Mouse (Mus musculus) neural tube, embryonic 13.5 days (tissue): ENCODE measurements around the gene Homer1. TPM values are rescaled to one million over a fixed set of nuclear protein-coding genes. Genes with fewer than 3 reads are reported as not detected.

Experiments used
- ATAC-seq: fragments of 200-750 bp; cut with Nextera tagmentation; 2 replicates; pipeline ENCODE4 v1.8.0; 2017; ENCODE audit warnings: low read depth, mild to moderate bottlenecking, moderate TSS enrichment, moderate library complexity
- H3K27ac ChIP-seq: fragments of 300-500 bp; sonication (generic); replicated peaks from 2 replicates; pipeline ENCODE4 v1.5.1; 2015; ENCODE audit warnings: moderate library complexity, mild to moderate bottlenecking, inconsistent platforms
- H3K27me3 ChIP-seq: fragments of 300-500 bp; sonication (generic); 2 replicates; pipeline ENCODE4 v1.6.1; 2015; ENCODE audit warnings: mild to moderate bottlenecking, inconsistent platforms
- H3K36me3 ChIP-seq: fragments of 300-500 bp; sonication (generic); 2 replicates; pipeline ENCODE4 v1.6.1; 2015; ENCODE audit warnings: mild to moderate bottlenecking, inconsistent platforms
- H3K4me1 ChIP-seq: fragments of 300-500 bp; sonication (generic); replicated peaks from 2 replicates; pipeline ENCODE4 v1.6.1; 2015; ENCODE audit warnings: inconsistent platforms
- H3K4me2 ChIP-seq: fragments of 300-500 bp; sonication (generic); 2 replicates; pipeline ENCODE4 v1.6.1; 2015; ENCODE audit warnings: inconsistent platforms, mild to moderate bottlenecking, moderate library complexity
- H3K4me3 ChIP-seq: fragments of 300-500 bp; sonication (generic); 2 replicates; pipeline ENCODE4 v1.5.1; 2015; ENCODE audit warnings: mild to moderate bottlenecking, inconsistent platforms
- H3K9ac ChIP-seq: fragments of 300-500 bp; sonication (generic); 2 replicates; pipeline ENCODE4 v1.6.1; 2015; ENCODE audit warnings: moderate library complexity, mild to moderate bottlenecking, inconsistent platforms
- H3K9me3 ChIP-seq: fragments of 300-500 bp; sonication (generic); 2 replicates; pipeline ENCODE4 v1.6.1; 2016; ENCODE audit warnings: inconsistent platforms
- WGBS: fragments of 180-500 bp; shearing (Covaris S2); methylation state at CpG from one replicate; pipeline ENCODE4 v1.1.7; 2015; 5-methylcytosine and 5-hydroxymethylcytosine counted together
- polyA plus RNA-seq: library from polyadenylated mRNA; unstranded; fragments of >200 nt; fragmentation: Nextera tagmentation; extraction: Ambion mirVana; gene quantifications from 2 replicates; pipeline ENCODE4 v1.2.1, GENCODE M21; 2015

Homer1 gene
- polyA plus RNA-seq, 1 experiment from 2014 or later: 12.2 TPM

DNA sequence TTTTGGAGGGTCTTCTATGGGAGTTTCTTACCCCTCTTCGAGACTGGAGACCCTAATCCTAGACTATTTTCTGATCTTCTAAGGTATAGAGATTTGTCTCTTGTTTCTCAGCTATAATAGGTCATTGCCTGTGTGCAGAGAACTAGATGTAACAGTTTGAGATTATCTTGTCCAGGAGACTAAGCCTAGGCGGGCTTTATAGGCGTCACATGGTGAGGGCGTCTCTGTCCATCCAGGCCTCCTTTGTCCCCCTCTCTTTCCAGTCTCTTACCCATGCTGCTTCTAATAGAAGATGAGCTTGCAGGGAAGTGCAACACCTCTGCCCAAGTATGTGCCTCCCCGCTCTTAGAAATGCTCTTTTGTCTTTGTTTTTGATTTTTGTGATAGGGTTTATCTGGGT lies 83.7 kb downstream of the Homer1 start:
- H3K4me3 ChIP-seq: no peak overlapping the region
- no peaks in the 10 kb centered on the region for H3K4me1 ChIP-seq
- ATAC-seq: no peak
- no peaks in the 10 kb centered on the region for H3K36me3 ChIP-seq
- no peak overlapping the region for H3K27ac ChIP-seq
- no peak overlapping the region for H3K4me2 ChIP-seq
- H3K9ac ChIP-seq: no peak overlapping the region
- no peaks in the 10 kb centered on the region for H3K27me3 ChIP-seq
- no peaks in the 10 kb centered on the region for H3K9me3 ChIP-seq
- WGBS: 91% methylated on average over 5 of the region's 5 CpGs

DNA sequence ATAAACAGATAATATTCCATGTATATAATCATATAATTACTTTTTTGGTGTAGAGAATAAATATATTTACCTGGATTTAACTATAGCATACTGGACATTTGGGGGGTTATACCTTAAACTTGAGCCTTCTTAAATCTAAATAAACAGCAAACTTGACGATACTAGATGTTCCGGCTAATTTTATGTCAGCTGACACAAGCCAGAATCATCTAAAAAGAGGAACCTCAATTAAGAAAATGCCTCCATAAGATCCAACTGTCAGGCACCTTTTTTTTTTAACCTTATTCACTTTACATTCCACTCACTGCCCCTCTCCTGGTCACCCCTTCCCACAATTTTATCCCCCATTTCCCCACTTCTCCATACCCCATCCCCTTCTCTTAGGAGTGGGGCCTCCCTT lies 84.2 kb downstream of the Homer1 start:
- H3K4me2 ChIP-seq: no peak overlapping the region
- no peak overlapping the region for H3K9ac ChIP-seq
- H3K9me3 ChIP-seq: no peaks in the 10 kb centered on the region
- H3K27me3 ChIP-seq: no peaks in the 10 kb centered on the region
- H3K36me3 ChIP-seq: no peaks in the 10 kb centered on the region
- no peaks in the 10 kb centered on the region for H3K4me1 ChIP-seq
- H3K4me3 ChIP-seq: no peak overlapping the region
- WGBS: 91% methylated on average over 2 of the region's 2 CpGs
- no peak overlapping the region for H3K27ac ChIP-seq
- no peak for ATAC-seq

DNA sequence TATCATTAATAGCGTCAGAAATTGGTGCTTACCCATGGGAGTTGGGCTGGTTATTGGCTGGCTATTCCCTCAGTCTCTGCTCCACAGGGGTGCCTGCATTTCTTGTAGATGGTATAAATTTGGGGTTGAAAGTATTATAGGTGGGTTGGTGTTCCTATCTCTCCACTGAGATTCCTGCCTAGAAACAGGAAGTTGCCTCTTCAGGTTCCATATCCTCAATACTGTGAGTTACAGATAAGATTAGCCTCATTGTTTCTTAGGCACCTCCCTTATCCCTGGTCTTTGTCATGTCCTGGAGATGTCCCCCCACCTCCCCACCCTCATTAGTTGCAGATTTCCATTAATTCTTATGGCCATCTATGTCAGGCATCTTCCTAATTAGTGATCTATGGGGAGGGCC lies 85.0 kb downstream of the Homer1 start:
- WGBS: 86% methylated on average over 1 of the region's 1 CpGs

DNA sequence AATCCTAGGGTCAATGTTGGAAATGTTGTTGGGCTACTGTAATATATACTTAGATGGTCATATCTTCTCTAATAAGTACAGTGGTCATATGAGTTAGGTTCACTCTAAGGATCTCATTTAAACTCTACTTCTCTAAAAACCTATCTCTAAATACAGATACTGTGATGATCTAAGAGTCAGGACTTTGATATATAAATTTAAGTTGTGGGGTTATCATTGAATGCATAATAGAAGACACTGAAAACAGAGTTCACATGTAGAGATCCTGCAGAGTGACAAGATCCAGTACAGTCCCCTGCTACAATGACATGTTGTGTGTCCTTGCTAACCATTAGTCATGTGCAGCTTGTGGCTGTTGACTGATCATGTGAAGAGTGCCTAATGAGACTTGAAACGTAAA lies 85.7 kb downstream of the Homer1 start:
- ATAC-seq: no peak

More for the DNA sequence above, 85.0 kb downstream of the Homer1 start:
- ATAC-seq: no peak
- Histone ChIP-seq H3K9me3 (no peaks in the 10 kb centered on the region), H3K9ac (no peak overlapping the region), H3K36me3 (no peaks in the 10 kb centered on the region), H3K27ac (no peak overlapping the region), H3K27me3 (no peaks in the 10 kb centered on the region), H3K4me1 (no peaks in the 10 kb centered on the region), H3K4me2 (no peak overlapping the region), H3K4me3 (no peak overlapping the region)

DNA sequence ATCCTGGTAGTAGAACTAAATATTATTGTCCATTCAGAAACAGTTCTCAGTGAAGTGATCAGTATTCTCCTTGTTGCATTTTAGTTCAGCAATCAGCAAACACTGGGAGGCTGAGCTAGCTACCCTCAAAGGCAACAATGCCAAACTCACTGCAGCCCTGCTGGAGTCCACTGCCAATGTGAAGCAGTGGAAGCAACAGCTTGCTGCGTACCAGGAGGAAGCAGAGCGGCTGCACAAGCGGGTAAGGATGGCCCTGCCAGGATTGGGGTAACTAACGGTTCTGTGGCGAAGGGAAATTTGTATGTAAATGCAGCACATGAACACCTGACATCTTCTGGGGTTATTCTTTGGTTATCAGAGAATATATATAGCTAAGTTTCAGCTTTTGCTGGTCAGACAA lies 88.0 kb downstream of the Homer1 start:
- WGBS: 70% methylated on average over 5 of the region's 5 CpGs
- no peak for ATAC-seq
- Histone ChIP-seq H3K4me1 (no peaks in the 10 kb centered on the region), H3K9me3 (no peaks in the 10 kb centered on the region), H3K36me3 (peaks cover 6% of the 10 kb centered on the region), H3K4me3 (no peak overlapping the region), H3K27ac (no peak overlapping the region), H3K9ac (no peak overlapping the region), H3K4me2 (no peak overlapping the region), H3K27me3 (no peaks in the 10 kb centered on the region)

More for the DNA sequence above, 85.7 kb downstream of the Homer1 start:
- H3K4me2 ChIP-seq: no peak overlapping the region
- no peaks in the 10 kb centered on the region for H3K36me3 ChIP-seq
- H3K4me3 ChIP-seq: no peak overlapping the region
- H3K27me3 ChIP-seq: no peaks in the 10 kb centered on the region
- WGBS: 65% methylated on average over 1 of the region's 1 CpGs
- no peaks in the 10 kb centered on the region for H3K4me1 ChIP-seq
- H3K27ac ChIP-seq: no peak overlapping the region
- no peak overlapping the region for H3K9ac ChIP-seq
- no peaks in the 10 kb centered on the region for H3K9me3 ChIP-seq

DNA sequence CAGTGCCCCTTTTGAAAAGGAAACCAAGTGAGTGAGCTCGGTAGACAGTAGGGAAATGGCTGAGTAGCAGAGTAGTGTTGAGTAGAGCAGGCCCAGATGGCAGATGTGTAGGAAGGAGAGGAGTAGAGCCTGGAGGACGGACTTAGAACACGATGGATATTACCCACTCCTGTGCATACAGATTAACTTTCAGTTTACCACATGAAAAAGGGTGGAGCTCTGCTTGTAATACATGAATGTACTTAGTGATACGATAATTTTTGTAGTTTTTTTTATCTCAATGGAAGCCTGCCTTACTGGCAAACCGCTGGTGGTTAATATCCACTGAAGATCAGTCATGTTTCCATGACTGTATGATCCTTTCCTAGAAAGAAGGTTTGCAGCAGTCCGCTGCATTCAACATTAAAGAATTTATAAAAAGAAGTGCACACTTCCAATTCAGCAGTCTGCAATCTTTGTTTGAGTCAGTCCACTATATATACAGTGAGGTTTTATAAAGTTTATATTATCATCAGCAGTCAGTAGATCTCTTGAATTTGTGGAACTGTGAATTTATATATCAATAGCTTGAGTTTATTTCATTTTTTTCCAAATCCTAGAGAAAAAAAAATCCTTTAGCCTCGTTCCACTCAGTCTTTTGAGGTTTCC lies 89.3 kb downstream of the Homer1 start:
- H3K4me1 ChIP-seq: no peaks in the 10 kb centered on the region
- H3K4me3 ChIP-seq: no peak overlapping the region
- H3K9me3 ChIP-seq: no peaks in the 10 kb centered on the region
- H3K4me2 ChIP-seq: no peak overlapping the region
- ATAC-seq: no peak
- H3K27ac ChIP-seq: no peak overlapping the region
- H3K27me3 ChIP-seq: no peaks in the 10 kb centered on the region
- H3K9ac ChIP-seq: no peak overlapping the region
- 79% methylated on average over 7 of the region's 7 CpGs for WGBS
- peaks cover 12% of the 10 kb centered on the region for H3K36me3 ChIP-seq

DNA sequence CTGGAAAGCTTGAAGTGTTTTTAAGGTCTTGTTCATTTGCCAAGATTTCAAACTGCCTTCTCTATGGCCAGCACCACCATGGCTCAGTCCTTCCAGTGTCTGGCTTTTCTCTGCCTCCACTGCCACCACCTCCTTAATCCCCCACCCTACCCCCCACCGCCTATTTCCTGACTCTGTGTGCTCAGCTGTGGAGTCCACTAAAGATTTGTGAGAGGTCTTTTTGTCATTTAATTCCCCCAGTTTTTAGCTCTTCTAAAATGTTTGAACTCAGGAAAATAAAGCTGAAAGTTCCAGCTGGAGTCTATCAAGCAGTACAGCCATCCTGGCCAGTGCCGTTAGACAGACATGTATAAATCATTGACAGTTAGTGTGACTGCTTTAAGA lies 89.8 kb downstream of the Homer1 start:
- Histone ChIP-seq H3K4me3 (no peak overlapping the region), H3K4me2 (no peak overlapping the region), H3K9ac (no peak overlapping the region), H3K27ac (no peak overlapping the region), H3K36me3 (peaks cover 17% of the 10 kb centered on the region), H3K4me1 (no peaks in the 10 kb centered on the region), H3K27me3 (no peaks in the 10 kb centered on the region), H3K9me3 (no peaks in the 10 kb centered on the region)
- 51% methylated on average over 2 of the region's 2 CpGs for WGBS
- ATAC-seq: no peak

DNA sequence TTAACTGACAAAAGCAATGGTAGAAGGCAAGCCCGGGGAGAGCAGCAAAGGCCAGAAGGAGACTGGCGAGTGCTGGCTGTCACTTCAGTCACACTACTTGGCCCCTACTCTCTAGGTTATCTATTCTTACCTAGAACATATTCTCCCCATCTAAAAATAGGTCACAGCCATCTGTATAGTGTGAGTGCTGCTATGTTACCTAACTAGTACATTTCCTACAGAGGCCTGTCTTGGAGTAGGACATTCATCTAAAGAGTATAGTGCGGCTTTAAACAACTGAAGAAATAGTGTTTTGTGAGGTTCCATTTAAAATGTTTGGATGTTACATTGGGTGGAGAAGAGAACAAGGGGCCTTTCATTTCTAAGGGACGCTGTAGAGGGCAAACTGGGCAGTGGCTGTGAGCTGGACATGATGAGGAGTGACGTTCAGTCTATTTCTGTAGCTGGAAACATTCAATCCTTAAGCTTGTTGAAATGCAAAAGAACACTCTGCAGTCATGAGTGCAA lies 100.3 kb downstream of the Homer1 start:
- Histone ChIP-seq H3K36me3 (peaks cover 52% of the 10 kb centered on the region), H3K9ac (no peak overlapping the region), H3K27me3 (no peaks in the 10 kb centered on the region), H3K9me3 (no peaks in the 10 kb centered on the region), H3K27ac (no peak overlapping the region), H3K4me3 (no peak overlapping the region), H3K4me1 (no peaks in the 10 kb centered on the region), H3K4me2 (no peak overlapping the region)
- no peak for ATAC-seq
- WGBS: 82% methylated on average over 5 of the region's 5 CpGs

DNA sequence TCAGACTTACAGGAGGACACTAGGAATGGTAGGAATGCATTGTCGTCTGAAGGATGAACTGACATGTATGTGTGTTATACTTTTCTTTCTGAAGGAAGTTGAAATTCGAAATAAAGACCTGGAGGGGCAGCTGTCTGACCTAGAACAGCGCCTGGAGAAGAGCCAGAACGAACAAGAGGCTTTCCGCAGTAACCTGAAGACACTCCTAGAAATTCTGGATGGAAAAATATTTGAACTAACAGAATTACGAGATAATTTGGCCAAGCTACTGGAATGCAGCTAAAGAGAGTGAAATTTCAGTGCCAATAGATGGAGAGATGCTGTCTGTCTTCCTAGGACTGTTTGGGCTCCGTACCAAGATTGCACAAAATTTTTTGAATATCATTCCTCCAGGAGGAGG lies 102.5 kb downstream of the Homer1 start:
- ATAC-seq: no peak
- H3K27ac ChIP-seq: no peak overlapping the region
- no peaks in the 10 kb centered on the region for H3K4me1 ChIP-seq
- H3K4me3 ChIP-seq: no peak overlapping the region
- WGBS: 95% methylated on average over 7 of the region's 7 CpGs
- H3K9ac ChIP-seq: no peak overlapping the region
- H3K36me3 ChIP-seq: peaks cover 48% of the 10 kb centered on the region
- H3K4me2 ChIP-seq: no peak overlapping the region
- H3K27me3 ChIP-seq: no peaks in the 10 kb centered on the region
- no peaks in the 10 kb centered on the region for H3K9me3 ChIP-seq

DNA sequence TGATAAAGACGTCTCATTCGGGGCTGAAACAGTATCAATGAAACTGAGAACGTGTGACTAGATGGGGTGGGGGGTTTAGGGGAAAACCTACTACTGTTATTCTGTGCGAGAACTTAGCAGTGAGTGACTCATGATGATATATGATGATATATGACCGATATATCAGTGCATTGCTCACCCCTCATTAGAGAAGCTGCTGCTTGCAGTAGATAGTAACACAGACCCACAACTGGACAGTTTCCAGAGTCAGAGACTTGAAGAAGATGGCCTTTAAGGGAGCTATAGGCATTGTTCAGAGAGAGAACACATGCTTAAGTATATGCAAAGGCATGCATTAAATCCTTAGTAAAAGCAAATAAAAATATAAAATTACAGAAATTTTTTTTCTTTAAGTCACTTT lies 107.4 kb downstream of the Homer1 start:
- ATAC-seq: no peak
- Histone ChIP-seq H3K4me3 (no peak overlapping the region), H3K9me3 (no peaks in the 10 kb centered on the region), H3K27ac (no peak overlapping the region), H3K27me3 (no peaks in the 10 kb centered on the region), H3K9ac (no peak overlapping the region), H3K36me3 (peaks cover 30% of the 10 kb centered on the region), H3K4me2 (no peak overlapping the region), H3K4me1 (no peaks in the 10 kb centered on the region)
- WGBS: 95% methylated on average over 5 of the region's 5 CpGs

DNA sequence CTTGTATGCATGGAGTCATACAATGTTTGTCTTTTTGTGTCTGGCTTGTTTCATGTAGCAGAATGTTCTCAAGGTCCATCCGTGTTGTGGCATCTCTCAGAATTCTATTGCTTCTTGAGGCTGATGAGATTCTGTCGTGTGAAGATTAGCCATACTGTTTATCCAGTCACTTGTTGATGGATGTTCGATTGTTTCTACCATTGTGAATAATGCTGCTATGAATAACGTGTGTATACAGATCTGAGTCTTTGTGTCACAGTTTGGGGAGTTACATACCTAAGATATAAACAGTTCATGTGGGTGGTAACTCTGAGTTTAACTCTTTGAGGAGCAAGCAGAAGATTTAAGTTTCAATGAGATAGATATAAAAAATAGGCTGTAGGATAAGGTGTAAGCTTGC lies 110.9 kb downstream of the Homer1 start:
- H3K4me3 ChIP-seq: no peak overlapping the region
- H3K27me3 ChIP-seq: no peaks in the 10 kb centered on the region
- WGBS: 88% methylated on average over 4 of the region's 4 CpGs
- ATAC-seq: no peak
- H3K27ac ChIP-seq: no peak overlapping the region
- H3K9ac ChIP-seq: no peak overlapping the region
- H3K4me1 ChIP-seq: no peaks in the 10 kb centered on the region
- no peaks in the 10 kb centered on the region for H3K9me3 ChIP-seq
- peaks cover 21% of the 10 kb centered on the region for H3K36me3 ChIP-seq
- H3K4me2 ChIP-seq: no peak overlapping the region

DNA sequence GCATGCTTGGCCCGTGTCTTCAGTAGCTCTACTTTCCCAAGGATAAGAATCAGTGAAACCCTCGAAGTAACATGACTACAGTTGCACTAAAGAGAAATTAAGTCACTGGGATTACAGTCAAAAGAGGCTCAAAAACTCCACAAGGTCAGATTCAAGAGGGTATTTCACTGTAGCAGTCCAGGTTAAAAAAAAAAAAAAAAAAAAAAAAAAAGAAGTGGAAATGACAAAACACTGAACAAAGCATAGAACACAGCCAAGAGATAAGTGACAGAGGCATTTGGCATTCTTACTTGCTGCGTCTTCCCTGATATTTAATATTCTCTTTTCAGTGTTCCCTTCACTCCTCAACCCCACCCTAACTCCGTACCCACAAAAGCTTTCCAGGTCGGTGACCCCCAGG lies 115.6 kb downstream of the Homer1 start:
- no peak overlapping the region for H3K4me3 ChIP-seq
- no peaks in the 10 kb centered on the region for H3K9me3 ChIP-seq
- no peak overlapping the region for H3K9ac ChIP-seq
- H3K27ac ChIP-seq: no peak overlapping the region
- no peak overlapping the region for H3K4me2 ChIP-seq
- 0 out of 2 replicates have a peak, but pooled peaks cover 10% of the 10 kb centered on the region for H3K36me3 ChIP-seq
- 94% methylated on average over 5 of the region's 5 CpGs for WGBS
- no peaks in the 10 kb centered on the region for H3K27me3 ChIP-seq
- ATAC-seq: no peak
- H3K4me1 ChIP-seq: 0 out of 2 replicates have a peak, but pooled peaks cover 5% of the 10 kb centered on the region

DNA sequence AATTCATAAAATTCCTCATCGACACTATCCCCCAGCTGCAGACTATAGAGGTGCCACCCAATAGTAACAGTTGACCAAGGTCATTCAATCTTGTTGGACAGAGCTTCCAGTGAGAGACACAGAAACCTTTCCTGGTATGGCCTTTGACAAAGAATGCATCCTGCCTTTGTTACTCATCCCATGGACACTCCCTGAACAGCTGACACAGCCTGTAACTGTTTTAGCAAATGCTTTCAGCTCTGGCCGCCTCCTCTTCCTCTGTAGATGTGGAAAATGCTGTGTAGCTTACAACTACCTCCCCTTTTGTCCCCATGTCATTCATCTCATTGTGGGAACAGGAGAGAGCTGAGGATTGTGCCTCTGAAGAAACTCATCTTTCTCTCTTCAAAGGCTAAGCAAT lies 118.9 kb downstream of the Homer1 start:
- no peak for ATAC-seq
- H3K4me1 ChIP-seq: 0 out of 2 replicates have a peak, but pooled peaks cover 5% of the 10 kb centered on the region
- no peak overlapping the region for H3K4me2 ChIP-seq
- no peak overlapping the region for H3K9ac ChIP-seq
- H3K9me3 ChIP-seq: no peaks in the 10 kb centered on the region
- 0 out of 2 replicates have a peak, but pooled peaks cover 10% of the 10 kb centered on the region for H3K36me3 ChIP-seq
- no peak overlapping the region for H3K27ac ChIP-seq
- H3K4me3 ChIP-seq: no peak overlapping the region
- WGBS: 84% methylated on average over 2 of the region's 2 CpGs
- H3K27me3 ChIP-seq: no peaks in the 10 kb centered on the region
